Mouse (Mus musculus) lung, postnatal 0 days (tissue): ENCODE measurements around the gene Fkbp7.
A peak's percentile ranks its signal among the peaks of the same experiment; 100 is the strongest.

Source experiments
- CTCF ChIP-seq: IDR thresholded peaks from 2 replicates; pipeline ENCODE4 v1.5.1; 2016; ENCODE audit warnings: antibody characterized with exemption, mild to moderate bottlenecking
- EP300 ChIP-seq: IDR thresholded peaks from 2 replicates; pipeline ENCODE4 v1.6.1; 2016; ENCODE audit warnings: antibody characterized with exemption, mild to moderate bottlenecking, control low read depth

- TF ChIP-seq CTCF, result no peak
- peak; percentile 73; the same call in 1 of the 2 replicates for TF ChIP-seq EP300
These were observed 24.9 kb downstream of the Fkbp7 start, which contains the start of the genes Prkra and Pjvk for GRCm38 (mm10) chr2:76647883-76648570.
